Mouse (Mus musculus): ENCODE measurements at regions not wholly inside any gene's neighbourhood (a gene's known extent, or its start where the extent isn't known, plus 50 kb on each side); places are given as distances from the start of the nearest gene placed in this dataset.
A peak's percentile ranks its signal among the peaks of the same experiment; 100 is the strongest.

DNA sequence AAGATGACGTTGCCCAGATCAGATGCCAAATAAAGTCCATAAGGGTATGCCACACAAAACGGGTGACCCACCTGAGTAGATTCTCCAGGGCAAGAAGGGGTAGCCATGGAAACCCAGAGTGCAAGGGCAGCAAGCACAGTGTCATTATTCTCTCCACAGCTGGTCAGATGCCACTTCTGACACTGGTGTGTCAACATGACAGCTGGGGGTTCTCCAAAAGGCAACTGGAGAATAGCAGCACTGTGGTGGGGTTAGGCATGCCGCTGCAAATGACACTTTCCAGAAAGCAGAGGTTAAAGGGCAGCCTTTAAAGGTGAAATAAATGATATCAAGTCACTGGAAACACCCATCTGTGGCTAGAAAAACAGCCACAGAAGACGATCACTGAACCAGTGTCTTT is 70.8 kb upstream of the Thbs2 start:
- no peak for DNase-seq

DNA sequence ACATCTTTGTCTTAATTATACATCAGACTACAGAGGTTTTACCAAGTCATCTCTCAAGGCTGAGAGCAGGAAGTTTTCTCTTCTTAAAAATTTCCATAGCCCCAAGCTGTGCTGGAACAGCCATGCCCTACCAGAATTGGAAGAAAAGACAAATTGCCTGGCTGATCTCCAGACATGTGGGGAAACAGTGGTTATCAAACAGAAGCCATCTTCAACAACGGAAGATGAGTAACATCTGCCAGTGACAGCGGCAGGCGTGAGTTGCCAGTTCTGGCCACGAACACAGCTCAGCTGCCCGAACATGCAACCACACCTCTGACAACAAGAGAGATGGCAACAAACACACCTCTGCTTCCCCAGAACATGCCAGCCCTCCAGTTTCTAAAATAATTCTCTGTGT is 59.1 kb upstream of the Thbs2 start:
- DNase-seq, result peak; percentile 39 to 58

DNA sequence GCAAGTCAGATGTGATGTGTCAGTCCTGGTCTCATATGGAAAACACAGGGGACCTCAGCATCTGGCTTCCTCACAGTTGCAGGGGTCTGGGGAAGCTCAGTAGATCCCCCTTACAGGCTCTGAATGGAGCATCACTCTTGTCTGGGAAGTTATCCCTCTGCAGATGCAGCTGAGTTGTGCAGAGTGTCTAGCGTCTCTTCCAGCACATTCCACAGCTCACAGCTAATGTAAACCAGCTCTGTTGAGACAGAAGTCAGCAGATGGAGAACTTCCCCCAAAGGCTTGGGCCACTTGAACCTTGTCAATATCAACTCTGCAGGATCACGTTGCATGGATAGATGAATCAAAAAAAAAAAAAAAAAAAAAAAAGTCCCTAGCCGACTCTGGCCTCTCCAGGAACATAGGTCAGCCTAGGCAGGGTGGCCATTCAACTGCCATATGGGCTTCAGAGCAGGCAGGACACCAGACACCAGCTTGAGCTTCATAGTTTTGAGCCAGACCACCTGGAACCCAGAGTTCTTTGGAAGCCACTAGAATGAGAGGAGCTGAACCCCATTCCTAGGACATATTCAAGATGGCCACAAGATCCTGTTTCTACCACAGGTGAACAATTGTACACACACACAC is 56.6 kb upstream of the Thbs2 start:
- no peak for DNase-seq

DNA sequence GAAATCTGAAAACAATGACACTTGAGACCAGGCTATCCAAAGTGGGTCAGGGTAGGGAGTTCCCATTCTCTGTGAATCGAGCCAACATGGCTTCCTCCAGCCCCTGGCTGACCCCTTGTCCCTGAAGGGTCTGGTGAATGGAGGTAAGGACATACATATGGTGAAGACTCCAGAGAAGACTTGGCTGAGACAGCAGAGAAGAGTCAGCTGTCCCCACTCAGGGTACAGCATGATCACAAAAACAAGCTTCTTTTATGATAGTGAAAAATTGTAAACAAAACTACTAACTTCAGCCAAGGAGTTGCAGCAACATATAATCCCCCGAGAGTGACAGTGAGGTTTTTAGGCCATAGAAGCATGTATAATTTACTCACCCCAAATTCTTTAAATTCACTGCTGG is 55.2 kb upstream of the Thbs2 start:
- DNase-seq, result peak in 1 of 2 experiments; percentile 19

DNA sequence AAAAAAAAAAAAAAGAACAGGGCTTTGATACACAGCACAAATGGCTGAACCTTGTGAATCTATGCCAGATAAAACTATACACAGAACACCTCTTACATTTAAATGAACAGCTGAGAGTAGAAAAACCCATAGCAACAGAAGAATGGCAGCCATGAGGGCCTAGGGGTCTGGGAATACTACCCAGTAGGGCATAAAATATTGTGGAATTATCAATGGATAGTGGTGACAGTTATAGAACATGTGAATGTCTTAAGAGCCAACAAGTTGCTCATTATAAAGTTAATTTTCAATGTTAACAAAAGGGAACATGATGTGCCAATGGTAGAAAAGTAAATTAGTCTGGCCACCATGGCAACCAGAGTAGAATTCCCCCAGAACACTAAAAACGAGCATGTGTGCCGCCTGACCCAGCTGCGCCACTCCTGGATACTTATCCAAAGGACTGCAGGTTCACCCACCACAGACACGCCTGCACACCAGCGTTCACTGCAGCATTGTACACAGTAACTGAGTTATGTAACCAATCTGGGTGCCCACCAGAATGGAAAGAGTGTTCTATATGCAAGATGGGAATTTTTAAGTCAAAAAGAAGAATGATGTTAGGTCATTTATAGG is 53.3 kb upstream of the Thbs2 start:
- no peak for DNase-seq

DNA sequence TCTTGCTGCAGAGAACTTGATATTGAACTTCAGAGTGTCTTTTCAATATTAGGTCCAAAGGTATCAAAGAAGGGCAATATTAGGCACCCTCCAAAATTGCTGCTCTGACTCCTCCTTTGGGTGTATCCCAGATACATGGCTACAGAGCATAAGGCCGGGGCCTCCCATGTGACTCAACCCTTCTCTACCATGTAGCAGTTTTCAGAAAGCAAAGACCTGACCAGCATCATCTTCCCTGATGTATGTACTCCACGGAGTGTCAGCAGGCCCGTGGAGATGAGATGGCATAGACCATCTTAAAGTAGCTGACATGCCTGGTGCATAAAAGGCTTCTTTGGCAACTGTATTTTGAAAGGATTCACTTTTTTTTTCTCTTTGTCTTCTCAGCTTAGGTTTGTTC is 51.5 kb upstream of the Thbs2 start:
- DNase-seq, result no peak

DNA sequence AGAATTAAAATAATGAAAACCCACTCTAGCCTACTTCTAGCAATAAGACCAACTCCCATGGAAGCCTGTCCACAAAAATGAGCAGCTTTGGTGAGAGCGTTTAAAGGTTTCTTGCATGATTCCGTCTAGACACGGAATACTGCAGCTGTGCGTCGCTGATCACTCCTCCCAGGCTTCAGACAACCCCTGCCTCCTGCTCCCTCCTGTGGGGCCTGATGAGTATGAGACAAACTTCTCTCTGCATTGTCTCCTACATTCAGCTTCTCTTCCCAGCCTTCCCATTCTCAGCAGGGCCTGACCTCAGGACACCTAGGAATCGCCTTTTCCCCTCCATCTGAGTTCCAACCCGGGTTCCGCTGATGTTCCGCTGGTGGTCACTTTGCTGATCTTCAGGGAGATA is 50.0 kb upstream of the Thbs2 start:
- DNase-seq, result no peak
